Mouse (Mus musculus) G1E (cell line): Measurements from ENCODE around the gene Rp9. TPM values are rescaled to one million over a fixed set of nuclear protein-coding genes. Genes with fewer than 3 reads are reported as not detected.

Source experiments
- ATAC-seq: 2 replicates; pipeline ENCODE4 v1.8.0; 2016; ENCODE audit warnings: mild to moderate bottlenecking; ENCODE audit not compliant: insufficient number of reproducible peaks, poor library complexity, low FRiP score, severe bottlenecking; ENCODE audit errors: extremely low read depth
- DNase-seq: peaks from one replicate; pipeline ENCODE4 v3.0.0; 2012; ENCODE audit warnings: low spot score
- H3K27me3 ChIP-seq: 2 replicates; pipeline ENCODE4 v1.6.1; 2012; ENCODE audit warnings: mild to moderate bottlenecking, low read length, inconsistent platforms; ENCODE audit not compliant: insufficient read depth
- H3K36me3 ChIP-seq: replicated peaks from 2 replicates; pipeline ENCODE3; 2012; ENCODE audit warnings: mild to moderate bottlenecking, inconsistent platforms
- H3K4me1 ChIP-seq: 2 replicates; pipeline ENCODE4 v1.6.1; 2012; ENCODE audit warnings: low read depth, low read length, inconsistent platforms, mixed read lengths; ENCODE audit not compliant: insufficient read depth
- H3K4me3 ChIP-seq: 2 replicates; pipeline ENCODE4 v1.5.1; 2012; ENCODE audit warnings: low read depth, mild to moderate bottlenecking, inconsistent platforms, low read length, moderate library complexity, mixed read lengths
- H3K9me3 ChIP-seq: replicated peaks from 2 replicates; pipeline ENCODE4 v1.6.1; 2012; ENCODE audit warnings: inconsistent platforms
- CTCF ChIP-seq: IDR thresholded peaks from 2 replicates; pipeline ENCODE4 v1.5.1; 2012; ENCODE audit warnings: low read depth, low read length, inconsistent platforms, mixed read lengths
- GATA1 ChIP-seq: IDR thresholded peaks from 2 replicates; pipeline ENCODE4 v1.6.1; 2012; ENCODE audit warnings: borderline replicate concordance, low read length, inconsistent platforms, mixed read lengths
- GATA2 ChIP-seq: IDR thresholded peaks from 2 replicates; pipeline ENCODE4 v1.6.1; 2012; ENCODE audit warnings: low read depth, low read length, inconsistent platforms, borderline replicate concordance
- POLR2AphosphoS5 ChIP-seq: IDR thresholded peaks from 2 replicates; pipeline ENCODE4 v1.6.1; 2012; ENCODE audit warnings: low read depth, low read length, inconsistent platforms; ENCODE audit not compliant: insufficient replicate concordance
- TAL1 ChIP-seq: conservative IDR thresholded peaks from 2 replicates; pipeline ENCODE4 v1.6.1; 2012; ENCODE audit warnings: low read depth, low read length, inconsistent platforms, mixed read lengths
- polyA plus RNA-seq: library from polyadenylated mRNA; stranded (reverse); fragments of >175 nt; gene quantifications from 2 replicates; pipeline ENCODE4 v1.2.3, GENCODE M21; 2012
- total RNA-seq, 2 experiments: library from RNA; stranded (forward) in 1 of 2; stranded (reverse) in 1 of 2; fragments of 200-1000 nt in 1 of 2; fragments of >200 nt in 1 of 2; fragmentation: Nextera tagmentation in 1 of 2; gene quantifications; 2 replicates each; pipeline ENCODE4 v1.2.3; 2014 to 2017

Rp9 gene
- total and polyA plus RNA-seq, 3 experiments = 104 to 130 (median 113) TPM

DNA sequence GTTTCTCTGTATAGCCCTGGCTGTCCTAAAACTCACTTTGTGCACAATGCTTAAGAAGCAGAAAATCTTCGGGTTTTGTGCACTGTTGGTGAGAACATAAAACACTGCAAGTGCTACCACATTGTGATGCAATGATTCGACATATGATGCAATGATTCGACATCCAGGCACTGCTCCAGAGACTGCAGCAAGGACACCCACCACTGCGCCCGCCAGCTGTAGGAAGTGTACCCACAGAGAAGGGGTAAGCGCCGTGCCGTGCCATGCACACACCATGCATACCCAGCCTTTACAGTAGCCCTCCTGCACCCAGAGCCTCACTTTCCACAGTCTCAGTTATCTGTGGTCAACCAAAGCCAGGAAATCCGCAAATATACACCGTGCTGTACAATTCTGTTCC, 102.9 kb downstream of the Rp9 start:
- DNase-seq = no peak
- H3K4me3 ChIP-seq = peak overlapping the region; percentile 65; the same call in 1 of the 2 replicates

GRCm38 (mm10) chr9:22366221-22366620, 103.3 kb downstream of the Rp9 start:
- H3K27me3 ChIP-seq = no peaks in the 10 kb centered on the region
- TF ChIP-seq CTCF (no peak), TAL1 (peak; percentile 53)
- no peak overlapping the region for H3K4me3 ChIP-seq
- ATAC-seq (peak; percentile 56), DNase-seq (no peak)
- no peaks in the 10 kb centered on the region for H3K9me3 ChIP-seq
- H3K4me1 ChIP-seq = peaks cover 56% of the 10 kb centered on the region
- peaks cover 89% of the 10 kb centered on the region for H3K36me3 ChIP-seq

More for the DNA sequence above, 102.9 kb downstream of the Rp9 start:
- Histone ChIP-seq H3K27me3 (no peaks in the 10 kb centered on the region), H3K9me3 (no peaks in the 10 kb centered on the region), H3K36me3 (peaks cover 89% of the 10 kb centered on the region), H3K4me1 (peaks cover 60% of the 10 kb centered on the region)
- TF ChIP-seq POLR2AphosphoS5 (no peak), GATA1 (no peak), TAL1 (no peak), GATA2 (no peak)
- ATAC-seq = peak; percentile 22; the same call in 1 of the 2 replicates

Other genes starting within 250 kb of the Rp9 start
- 180 and 200 TPM in 2 replicates for gene Zfp809, start 244.0 kb downstream of the Rp9 start, total RNA-seq (2014; fragmentation: Nextera tagmentation)
- gene Zfp809, start 244.0 kb downstream of the Rp9 start, total RNA-seq (2017) = 54.9 and 67.1 TPM in 2 replicates
- 11.8 and 16.2 TPM in 2 replicates for gene Zfp809, start 244.0 kb downstream of the Rp9 start, polyA plus RNA-seq
- gene Zfp599, start 209.8 kb downstream of the Rp9 start, total RNA-seq (2014; fragmentation: Nextera tagmentation) = 4.4 and 4.9 TPM in 2 replicates
- 1.1 and 2.0 TPM in 2 replicates for gene Zfp599, start 209.8 kb downstream of the Rp9 start, total RNA-seq (2017)
- gene Zfp599, start 209.8 kb downstream of the Rp9 start, polyA plus RNA-seq = 0.07 and 0.13 TPM in 2 replicates
- 17.6 and 18.4 TPM in 2 replicates for gene Zfp810, start 162.1 kb downstream of the Rp9 start, total RNA-seq (2014; fragmentation: Nextera tagmentation)
- 12.6 and 13.2 TPM in 2 replicates for gene Zfp810, start 162.1 kb downstream of the Rp9 start, total RNA-seq (2017)
- gene Zfp810, start 162.1 kb downstream of the Rp9 start, polyA plus RNA-seq = 3.0 and 3.3 TPM in 2 replicates
- gene Anln, start 80.6 kb downstream of the Rp9 start, total RNA-seq (2014; fragmentation: Nextera tagmentation) = 183 and 184 TPM in 2 replicates
- 62.1 and 62.4 TPM in 2 replicates for gene Anln, start 80.6 kb downstream of the Rp9 start, total RNA-seq (2017)
- 6.8 and 8.7 TPM in 2 replicates for gene Anln, start 80.6 kb downstream of the Rp9 start, polyA plus RNA-seq
- 5.1 and 10.3 TPM in 2 replicates for gene 9530077C05Rik, start 58.2 kb downstream of the Rp9 start, total RNA-seq (2014; fragmentation: Nextera tagmentation)
- 6.8 and 7.9 TPM in 2 replicates for gene 9530077C05Rik, start 58.2 kb downstream of the Rp9 start, total RNA-seq (2017)
- 1.3 and 1.8 TPM in 2 replicates for gene 9530077C05Rik, start 58.2 kb downstream of the Rp9 start, polyA plus RNA-seq
- not detected in 2 replicates for gene Gm17545, start 15.5 kb downstream of the Rp9 start, total RNA-seq (2014; fragmentation: Nextera tagmentation)
- gene Gm17545, start 15.5 kb downstream of the Rp9 start, total RNA-seq (2017) = not detected in 2 replicates
- gene Gm17545, start 15.5 kb downstream of the Rp9 start, polyA plus RNA-seq = not detected in 2 replicates
- 18.5 and 26.9 TPM in 2 replicates for gene Bbs9, start 6.0 kb upstream of the Rp9 start, total RNA-seq (2014; fragmentation: Nextera tagmentation)
- 12.8 and 18.4 TPM in 2 replicates for gene Bbs9, start 6.0 kb upstream of the Rp9 start, total RNA-seq (2017)
- 1.1 and 3.3 TPM in 2 replicates for gene Bbs9, start 6.0 kb upstream of the Rp9 start, polyA plus RNA-seq